Mouse (Mus musculus) myocyte (in vitro differentiated cells): ENCODE measurements around the gene Slc27a1. TPM values are rescaled to one million over a fixed set of nuclear protein-coding genes. Genes with fewer than 3 reads are reported as not detected.
"Not testable (repeated sequence)": the region's sequence is repeated elsewhere in the genome, so short reads cannot be mapped to it uniquely, and the experiment has no call there.

Experiments
- H3K27me3 ChIP-seq: one replicate; pipeline ENCODE4 v1.6.1; 2011; ENCODE audit not compliant: control insufficient read depth, insufficient read depth, insufficient read length
- H3K36me3 ChIP-seq: one replicate; pipeline ENCODE4 v1.6.1; 2011; ENCODE audit not compliant: control insufficient read depth, insufficient read depth
- H3K4me2 ChIP-seq: one replicate; pipeline ENCODE4 v1.6.1; 2011; ENCODE audit warnings: low read depth, control low read depth
- H3K4me3 ChIP-seq: one replicate; pipeline ENCODE4 v1.5.1; 2011; ENCODE audit warnings: mild to moderate bottlenecking, control low read depth, moderate library complexity
- H3K79me2 ChIP-seq: one replicate; pipeline ENCODE4 v1.6.1; 2011; ENCODE audit not compliant: control insufficient read depth, insufficient read depth
- H3ac ChIP-seq: one replicate; pipeline ENCODE4 v1.6.1; 2011; ENCODE audit not compliant: control insufficient read depth, insufficient read length
- CEBPB ChIP-seq: IDR thresholded peaks from 2 replicates; pipeline ENCODE4 v1.6.1; 2011; ENCODE audit warnings: mild to moderate bottlenecking, moderate library complexity; ENCODE audit not compliant: poor library complexity, insufficient read depth, severe bottlenecking
- E2F4 ChIP-seq: IDR thresholded peaks from one replicate; pipeline ENCODE4 v1.6.1; 2011; ENCODE audit warnings: mild to moderate bottlenecking, control low read depth, moderate library complexity; ENCODE audit not compliant: insufficient read depth
- MAX ChIP-seq: IDR thresholded peaks from one replicate; pipeline ENCODE4 v1.6.1; 2011; ENCODE audit warnings: low read depth, mild to moderate bottlenecking, control low read depth
- MYOD1 ChIP-seq, 3 experiments: IDR thresholded peaks; one replicate each; pipeline ENCODE4 v1.6.1; 2011; ENCODE audit warnings: control low read depth in 2 of 3, low read depth in 2 of 3, mild to moderate bottlenecking in 2 of 3, moderate library complexity in 1 of 3; ENCODE audit not compliant: insufficient read length in 2 of 3, control insufficient read depth in 1 of 3
- MYOG ChIP-seq, 3 experiments: IDR thresholded peaks; one replicate each; pipeline ENCODE4 v1.6.1; 2011; ENCODE audit warnings: control low read depth in 2 of 3, low read depth in 2 of 3, mild to moderate bottlenecking in 2 of 3; ENCODE audit not compliant: insufficient read length in 2 of 3, control insufficient read depth in 1 of 3, insufficient read depth in 1 of 3
- POLR2A ChIP-seq: IDR thresholded peaks from one replicate; pipeline ENCODE4 v1.6.1; 2011; ENCODE audit warnings: low read depth, mild to moderate bottlenecking, control low read depth, moderate library complexity; ENCODE audit not compliant: insufficient read length
- POLR2AphosphoS2 ChIP-seq: IDR thresholded peaks from one replicate; pipeline ENCODE4 v1.6.1; 2011; ENCODE audit warnings: low read depth, control low read depth; ENCODE audit not compliant: insufficient read length
- REST ChIP-seq: IDR thresholded peaks from one replicate; pipeline ENCODE4 v1.6.1; 2011; ENCODE audit warnings: mild to moderate bottlenecking, control low read depth, moderate library complexity; ENCODE audit not compliant: insufficient read depth, insufficient read length
- SRF ChIP-seq: IDR thresholded peaks from one replicate; pipeline ENCODE4 v1.6.1; 2011; ENCODE audit warnings: low read depth; ENCODE audit not compliant: control insufficient read depth, insufficient read length
- TCF12 ChIP-seq: IDR thresholded peaks from one replicate; pipeline ENCODE4 v1.6.1; 2011; ENCODE audit warnings: mild to moderate bottlenecking, control low read depth; ENCODE audit not compliant: poor library complexity, insufficient read depth, severe bottlenecking
- TCF3 ChIP-seq: IDR thresholded peaks from one replicate; pipeline ENCODE4 v1.6.1; 2011; ENCODE audit warnings: low read depth, control low read depth; ENCODE audit not compliant: insufficient read length
- USF1 ChIP-seq: IDR thresholded peaks from one replicate; pipeline ENCODE4 v1.6.1; 2011; ENCODE audit warnings: low read depth, mild to moderate bottlenecking, control low read depth, moderate library complexity
- polyA plus RNA-seq: library from polyadenylated mRNA; unstranded; fragments of >200 nt; fragmentation: generic; extraction: Trizol; gene quantifications from one replicate; pipeline ENCODE4 v1.2.1, GENCODE M21; 2012; ENCODE audit warnings: missing spikeins

Slc27a1 gene
- polyA plus RNA-seq, 1 experiment: 33.9 TPM

DNA sequence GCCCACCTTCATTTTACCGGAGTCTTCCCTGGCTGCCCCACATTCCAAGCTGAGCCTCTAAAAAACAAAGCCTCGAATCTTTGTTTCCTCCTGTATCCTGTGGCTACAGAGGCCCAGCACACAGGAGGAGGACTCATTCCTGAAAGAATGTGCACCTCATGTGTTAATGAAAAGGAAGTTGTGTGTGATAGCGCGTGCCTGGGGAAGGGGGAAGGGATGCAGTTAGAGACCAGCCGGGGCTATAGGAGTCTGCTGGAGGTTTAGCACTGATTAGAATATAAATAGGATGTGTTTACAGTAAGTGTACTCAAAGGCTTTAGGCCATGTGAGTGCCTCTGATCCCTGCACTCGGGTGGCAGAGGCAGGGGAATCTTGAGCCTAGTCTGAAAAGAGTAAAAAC lies 42.4 kb upstream of the Slc27a1 start:
- Histone ChIP-seq H3K4me2 (no peak overlapping the region), H3K4me3 (no peak overlapping the region), H3K36me3 (no peaks in the 10 kb centered on the region), H3ac (no peak overlapping the region), H3K79me2 (no peaks in the 10 kb centered on the region), H3K27me3 (peaks cover 8% of the 10 kb centered on the region)
- TF ChIP-seq MYOD1 (IDR thresholded peaks at IDR 0.05; ENCODE audit: control insufficient read depth in 1 of 3, insufficient read length in 2 of 3, low read depth in 2 of 3) (no peak), REST (no peak), MAX (no peak), E2F4 (no peak), TCF3 (no peak), MYOG (IDR thresholded peaks at IDR 0.05; ENCODE audit: control insufficient read depth in 1 of 3, insufficient read depth in 1 of 3, insufficient read length in 2 of 3, low read depth in 2 of 3) (no peak), USF1 (no peak), TCF12 (no peak), POLR2A (no peak), SRF (no peak), POLR2AphosphoS2 (no peak)

DNA sequence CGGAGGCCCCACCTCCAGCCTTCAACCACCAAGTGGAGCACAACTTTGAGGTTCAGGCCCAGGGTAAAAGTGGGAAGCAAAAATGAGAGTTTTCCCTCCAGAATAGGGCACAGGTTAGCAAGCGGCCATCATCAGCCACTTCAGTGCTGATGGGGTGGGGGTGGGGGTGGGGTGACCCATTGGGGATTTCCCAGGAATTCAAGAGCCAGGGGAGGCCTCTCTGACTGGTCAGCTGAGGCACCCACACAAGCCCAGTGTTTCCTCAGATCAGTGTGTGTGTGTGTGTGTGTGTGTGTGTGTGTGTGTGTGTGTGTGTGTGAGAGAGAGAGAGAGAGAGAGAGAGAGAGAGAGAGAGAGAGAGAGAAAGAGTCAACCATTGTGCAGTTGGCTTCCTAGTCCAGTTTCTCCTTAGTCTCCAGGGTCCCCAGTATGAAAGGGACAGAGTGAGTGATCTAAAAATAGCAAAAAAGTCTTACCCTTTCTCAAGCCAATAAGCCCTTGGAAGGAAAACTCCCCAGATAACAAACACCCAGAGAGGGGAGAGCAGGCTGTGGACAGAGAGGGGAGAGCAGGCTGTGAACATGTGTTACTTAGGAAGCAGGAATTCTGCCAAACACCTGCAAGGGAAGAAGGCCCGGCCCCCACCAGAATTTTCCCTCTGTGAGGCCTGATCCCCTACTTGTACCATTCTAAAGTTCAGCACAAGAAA lies 41.4 kb upstream of the Slc27a1 start:
- Histone ChIP-seq H3ac (no peak overlapping the region), H3K36me3 (no peaks in the 10 kb centered on the region), H3K4me3 (no peak overlapping the region), H3K4me2 (no peak overlapping the region), H3K79me2 (no peaks in the 10 kb centered on the region), H3K27me3 (peaks cover 8% of the 10 kb centered on the region)
- no peak for TF ChIP-seq E2F4

DNA sequence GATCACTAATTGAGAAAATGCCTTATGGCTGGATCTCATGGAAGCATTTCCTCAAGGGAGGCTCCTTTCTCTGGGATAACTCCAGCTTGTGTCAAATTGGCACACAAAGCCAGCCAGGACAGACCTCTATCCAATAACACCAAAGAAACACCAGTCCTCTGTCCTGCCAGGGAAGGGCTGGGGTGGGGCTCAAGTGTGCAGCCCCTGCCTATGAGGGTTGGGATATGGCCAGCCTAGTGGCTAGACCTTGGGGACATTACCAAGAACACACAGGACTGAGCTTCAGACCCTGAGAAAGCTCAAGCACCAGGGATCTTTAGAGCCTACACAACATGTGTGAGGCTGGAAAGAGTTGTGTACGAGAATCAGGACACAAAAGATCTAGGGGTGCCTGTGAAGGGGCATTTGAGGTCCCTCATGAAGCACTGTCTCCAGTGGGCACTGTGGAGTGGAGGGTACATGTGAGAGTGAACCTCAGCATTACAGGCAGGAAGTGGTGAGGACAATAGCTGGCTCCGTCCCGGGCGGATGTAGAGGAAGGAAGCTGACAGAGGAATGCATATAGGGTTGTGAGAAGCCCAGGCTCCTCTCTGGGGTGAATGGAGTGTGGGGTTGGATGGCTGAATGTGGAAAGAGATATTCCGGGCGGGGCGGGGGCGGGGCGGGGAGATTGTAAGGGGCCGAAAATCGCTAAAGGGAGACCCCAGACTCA lies 40.2 kb upstream of the Slc27a1 start:
- no peaks in the 10 kb centered on the region for H3K79me2 ChIP-seq
- peaks cover 8% of the 10 kb centered on the region for H3K27me3 ChIP-seq
- no peak for TF ChIP-seq TCF12
- no peak for TF ChIP-seq MAX
- no peak for TF ChIP-seq MYOG (IDR thresholded peaks at IDR 0.05; ENCODE audit: control insufficient read depth in 1 of 3, insufficient read depth in 1 of 3, insufficient read length in 2 of 3, low read depth in 2 of 3)
- TF ChIP-seq SRF: no peak
- TF ChIP-seq E2F4: no peak
- no peak for TF ChIP-seq CEBPB
- TF ChIP-seq USF1: no peak
- no peak for TF ChIP-seq POLR2AphosphoS2
- TF ChIP-seq REST: no peak
- no peak for TF ChIP-seq POLR2A
- no peak for TF ChIP-seq TCF3
- TF ChIP-seq MYOD1 (IDR thresholded peaks at IDR 0.05; ENCODE audit: control insufficient read depth in 1 of 3, insufficient read length in 2 of 3, low read depth in 2 of 3): no peak
- no peak overlapping the region for H3K4me3 ChIP-seq
- no peak overlapping the region for H3K4me2 ChIP-seq
- no peaks in the 10 kb centered on the region for H3K36me3 ChIP-seq
- H3ac ChIP-seq: no peak overlapping the region

DNA sequence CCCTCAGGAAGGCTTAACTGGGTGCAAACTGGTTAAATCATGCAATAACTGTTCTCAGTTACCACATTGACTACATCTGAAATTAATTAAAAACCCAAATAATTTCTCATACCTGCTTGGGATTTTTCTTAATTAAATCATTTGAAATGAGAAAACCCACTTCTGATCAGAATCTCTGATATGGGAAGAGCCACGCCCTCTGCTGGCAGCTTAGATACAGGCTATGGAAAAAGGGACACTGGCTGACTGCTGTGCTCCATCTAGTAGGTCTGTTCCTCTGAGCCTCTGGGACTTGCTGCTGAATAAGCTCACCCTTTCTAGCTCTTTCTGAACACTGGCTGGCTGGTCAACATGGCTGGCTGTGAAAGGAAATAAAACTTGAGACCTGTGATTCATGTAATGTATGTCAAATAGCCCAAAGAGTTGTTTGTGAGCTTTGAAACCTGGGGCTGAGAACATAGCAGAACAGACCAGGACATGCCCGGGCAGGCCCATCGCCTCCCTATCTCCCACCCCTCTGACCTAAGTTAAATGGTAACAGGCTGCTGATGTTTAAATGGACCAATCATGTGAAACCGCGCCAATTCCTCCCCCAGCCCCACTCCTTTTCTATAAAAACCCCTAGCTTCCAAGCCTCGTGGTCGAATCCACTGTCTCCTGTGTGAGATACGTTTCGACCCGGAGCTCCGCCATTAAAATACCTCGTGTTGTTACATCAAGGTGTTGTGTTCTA lies 37.8 kb upstream of the Slc27a1 start:
- H3K4me2 ChIP-seq, H3K36me3 ChIP-seq, H3K4me3 ChIP-seq, H3ac ChIP-seq, H3K79me2 ChIP-seq, H3K27me3 ChIP-seq: not testable (repeated sequence)

DNA sequence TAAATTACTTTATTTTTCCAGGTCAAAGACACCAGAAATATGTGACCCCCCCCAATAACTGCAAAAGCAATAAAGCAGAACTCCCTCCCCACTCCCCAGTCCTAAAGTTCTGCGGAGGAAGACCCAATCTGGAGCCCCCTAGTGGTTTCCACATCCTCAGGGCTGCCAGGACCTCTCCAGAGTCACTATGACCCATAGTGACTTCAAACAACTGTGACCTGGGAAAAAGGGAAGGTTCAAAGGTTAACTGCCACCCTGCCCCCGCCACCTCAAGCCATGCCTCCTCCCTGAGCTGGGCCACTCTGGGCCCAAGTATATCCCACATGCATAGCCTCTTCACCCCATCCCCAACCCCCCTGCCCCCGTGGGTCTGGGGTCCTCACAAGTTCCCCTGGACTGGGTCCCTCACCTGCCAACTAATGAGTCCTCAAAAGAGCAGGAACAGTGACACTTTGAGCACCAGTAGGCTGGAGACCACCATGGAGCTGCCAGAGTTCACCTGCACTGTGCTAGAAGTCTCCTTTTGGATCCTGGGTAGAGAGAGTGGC lies 34.3 kb upstream of the Slc27a1 start:
- H3K27me3 ChIP-seq: no peaks in the 10 kb centered on the region
- no peak overlapping the region for H3K4me3 ChIP-seq
- H3K36me3 ChIP-seq: no peaks in the 10 kb centered on the region
- TF ChIP-seq SRF (no peak), TCF12 (no peak), MYOD1 (IDR thresholded peaks at IDR 0.05; ENCODE audit: control insufficient read depth in 1 of 3, insufficient read length in 2 of 3, low read depth in 2 of 3) (no peak), MAX (no peak), USF1 (no peak), E2F4 (no peak), MYOG (IDR thresholded peaks at IDR 0.05; ENCODE audit: control insufficient read depth in 1 of 3, insufficient read depth in 1 of 3, insufficient read length in 2 of 3, low read depth in 2 of 3) (no peak), POLR2AphosphoS2 (no peak), CEBPB (no peak)
- H3K79me2 ChIP-seq: no peaks in the 10 kb centered on the region
- no peak overlapping the region for H3K4me2 ChIP-seq
- H3ac ChIP-seq: no peak overlapping the region
